Mouse (Mus musculus) heart, adult 2 months (tissue): ENCODE measurements around the gene Slc48a1.

Experiments
- CTCF ChIP-seq: fragments of 200-600 bp; IDR thresholded peaks from 2 replicates; pipeline ENCODE4 v1.8.1; 2022; ENCODE audit warnings: antibody characterized with exemption, mild to moderate bottlenecking, moderate library complexity
- POLR2A ChIP-seq: fragments of 200-500 bp; IDR thresholded peaks from 2 replicates; pipeline ENCODE4 v1.6.1; 2011; ENCODE audit warnings: mild to moderate bottlenecking, low read depth, low read length, control low read depth; ENCODE audit not compliant: insufficient read depth

DNA sequence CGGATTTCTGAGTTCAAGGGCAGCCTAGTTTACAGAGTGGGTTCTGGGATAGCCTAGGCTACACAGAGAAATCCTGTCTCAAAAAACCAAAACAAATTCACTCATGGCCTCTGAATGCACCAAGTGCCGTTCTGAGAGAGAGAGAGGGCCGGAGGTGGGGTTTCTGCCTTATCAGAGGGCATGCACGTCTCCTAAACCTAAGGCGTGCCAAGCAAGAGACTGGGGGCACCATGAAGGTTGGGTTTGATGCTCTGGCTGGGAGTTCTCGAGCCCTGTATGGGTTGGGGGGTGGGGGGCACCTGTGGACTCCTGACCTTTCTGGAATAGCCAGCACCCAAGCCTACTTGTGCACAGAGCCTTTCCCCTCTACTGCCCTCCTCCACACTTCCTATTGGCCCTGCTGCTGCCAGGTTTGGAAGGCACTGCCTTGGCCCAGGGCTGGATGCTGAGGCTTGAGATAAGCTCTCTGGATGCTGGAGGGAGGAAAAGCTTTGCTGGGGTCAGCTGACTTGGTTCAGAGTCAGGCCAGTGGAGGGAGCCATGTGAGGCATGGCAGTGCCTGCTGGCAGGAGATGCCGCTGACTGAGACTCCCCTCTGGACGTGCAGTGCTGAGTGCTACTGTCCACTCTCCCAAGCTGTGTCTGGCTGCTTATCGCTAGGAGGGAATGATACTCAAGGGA is 7.6 kb downstream of the Slc48a1 start:
- TF ChIP-seq CTCF (0 out of 2 replicates have a peak, but pooled peaks have one; percentile 10), POLR2A (no peak)
